Mouse (Mus musculus) heart, adult 2 months (tissue): ENCODE results near the gene Cish. TPM values are rescaled to one million over a fixed set of nuclear protein-coding genes. Genes with fewer than 3 reads are reported as not detected.

Experiments used
- DNase-seq, 2 experiments: peaks; one replicate each; pipeline ENCODE4 v3.0.0; 2021
- H3K27ac ChIP-seq: fragments of 200-600 bp; 2 replicates; pipeline ENCODE4 v1.8.1; 2022
- H3K27me3 ChIP-seq: fragments of 200-500 bp; 2 replicates; pipeline ENCODE4 v1.6.1; 2012; ENCODE audit warnings: mild to moderate bottlenecking, low read length, inconsistent platforms, mixed read lengths; ENCODE audit not compliant: control insufficient read depth, insufficient read depth
- H3K36me3 ChIP-seq: fragments of 200-500 bp; 2 replicates; pipeline ENCODE4 v1.6.1; 2012; ENCODE audit warnings: low read length, inconsistent platforms; ENCODE audit not compliant: control insufficient read depth, insufficient read depth
- H3K4me1 ChIP-seq: fragments of 200-500 bp; 2 replicates; pipeline ENCODE4 v1.6.1; 2011; ENCODE audit warnings: low read length; ENCODE audit not compliant: control insufficient read depth, insufficient read depth
- H3K4me3 ChIP-seq: fragments of 200-600 bp; 2 replicates; pipeline ENCODE4 v1.8.1; 2022
- H3K79me2 ChIP-seq: fragments of 200-500 bp; replicated peaks from 2 replicates; pipeline ENCODE4 v1.6.1; 2012; ENCODE audit warnings: mild to moderate bottlenecking, inconsistent platforms, low read length, moderate library complexity, mixed read lengths; ENCODE audit not compliant: control insufficient read depth, insufficient read depth
- H3K9ac ChIP-seq: fragments of 200-500 bp; 2 replicates; pipeline ENCODE4 v1.6.1; 2012; ENCODE audit warnings: low read depth, mild to moderate bottlenecking, control low read depth, inconsistent platforms, low read length, mixed read lengths
- CTCF ChIP-seq: fragments of 200-600 bp; IDR thresholded peaks from 2 replicates; pipeline ENCODE4 v1.8.1; 2022; ENCODE audit warnings: antibody characterized with exemption, mild to moderate bottlenecking, moderate library complexity
- EP300 ChIP-seq: fragments of 200-500 bp; IDR thresholded peaks from 2 replicates; pipeline ENCODE4 v1.6.1; 2011; ENCODE audit warnings: low read depth, low read length, control low read depth; ENCODE audit not compliant: insufficient read depth
- POLR2A ChIP-seq: fragments of 200-500 bp; IDR thresholded peaks from 2 replicates; pipeline ENCODE4 v1.6.1; 2011; ENCODE audit warnings: mild to moderate bottlenecking, low read depth, low read length, control low read depth; ENCODE audit not compliant: insufficient read depth
- WGBS: fragments of 180-500 bp; shearing (Covaris S2); methylation state at CpG from one replicate; pipeline ENCODE4 v1.1.7; 2018; 5-methylcytosine and 5-hydroxymethylcytosine counted together
- intact Hi-C: fragments of 180-260 bp; cut with DNase I; formaldehyde crosslinking; loops from one replicate; pipeline ENCODE4 v1.15.1; 2025
- polyA plus RNA-seq: library from polyadenylated mRNA; depleted of rRNA; stranded (reverse); fragments of >200 nt; gene quantifications from 2 replicates; pipeline ENCODE4 v1.2.3, GENCODE M21; 2012; rRNA removed
- total RNA-seq, 2 experiments: library from RNA; stranded (reverse); gene quantifications; 2 replicates each; pipeline ENCODE4 v1.2.3; 2021

Gene Cish
- total and polyA plus RNA-seq, 3 experiments: 118 to 167 (median 151) TPM

DNA sequence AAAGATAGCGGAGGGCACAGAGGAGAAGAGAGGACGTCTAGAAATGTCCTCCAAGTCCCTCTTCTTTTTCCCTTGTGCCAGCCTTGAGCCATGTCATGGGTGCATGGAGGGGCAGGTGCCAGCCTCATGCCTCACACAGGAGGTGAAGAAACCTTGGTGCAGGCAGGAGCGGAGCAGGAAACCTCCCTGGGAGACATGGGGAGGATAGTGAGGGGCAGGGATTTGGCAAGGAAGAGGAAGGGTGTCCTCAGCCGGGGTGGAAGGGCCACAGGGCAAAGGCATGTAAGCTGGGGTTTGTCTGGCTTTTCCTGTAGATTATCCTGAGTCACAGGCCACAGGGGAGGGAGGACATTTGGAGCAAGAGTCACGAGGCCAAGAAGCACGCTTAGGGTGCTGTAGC, 48.2 kb downstream of the Cish start:
- Histone ChIP-seq H3K4me1 (peaks cover 4% of the 10 kb centered on the region; the same call in 1 of the 2 replicates), H3K9ac (no peak overlapping the region), H3K27ac (peak overlapping the region; percentile 51; the same call in 1 of the 2 replicates), H3K36me3 (no peaks in the 10 kb centered on the region), H3K79me2 (no peaks in the 10 kb centered on the region), H3K4me3 (no peak overlapping the region), H3K27me3 (no peaks in the 10 kb centered on the region)
- DNase-seq: no peak
- TF ChIP-seq EP300 (no peak), POLR2A (no peak), CTCF (no peak)
- intact Hi-C loops: no loop called here
- 46% methylated on average over 6 of the region's 6 CpGs for WGBS

- H3K36me3 ChIP-seq: no peaks in the 10 kb centered on the region
- no peak overlapping the region for H3K9ac ChIP-seq
- no peak overlapping the region for H3K27ac ChIP-seq
- intact Hi-C loops: no loop called here
- WGBS: 67% methylated on average over 8 of the region's 8 CpGs
- H3K27me3 ChIP-seq: no peaks in the 10 kb centered on the region
- TF ChIP-seq CTCF (no peak), EP300 (no peak), POLR2A (no peak)
- H3K4me3 ChIP-seq: no peak overlapping the region
- DNase-seq: no peak
- H3K4me1 ChIP-seq: peaks cover 3% of the 10 kb centered on the region; the same call in 1 of the 2 replicates
- no peaks in the 10 kb centered on the region for H3K79me2 ChIP-seq
These were observed 50.3 kb downstream of the Cish start for GRCm38 (mm10) chr9:107346081-107346480.

DNA sequence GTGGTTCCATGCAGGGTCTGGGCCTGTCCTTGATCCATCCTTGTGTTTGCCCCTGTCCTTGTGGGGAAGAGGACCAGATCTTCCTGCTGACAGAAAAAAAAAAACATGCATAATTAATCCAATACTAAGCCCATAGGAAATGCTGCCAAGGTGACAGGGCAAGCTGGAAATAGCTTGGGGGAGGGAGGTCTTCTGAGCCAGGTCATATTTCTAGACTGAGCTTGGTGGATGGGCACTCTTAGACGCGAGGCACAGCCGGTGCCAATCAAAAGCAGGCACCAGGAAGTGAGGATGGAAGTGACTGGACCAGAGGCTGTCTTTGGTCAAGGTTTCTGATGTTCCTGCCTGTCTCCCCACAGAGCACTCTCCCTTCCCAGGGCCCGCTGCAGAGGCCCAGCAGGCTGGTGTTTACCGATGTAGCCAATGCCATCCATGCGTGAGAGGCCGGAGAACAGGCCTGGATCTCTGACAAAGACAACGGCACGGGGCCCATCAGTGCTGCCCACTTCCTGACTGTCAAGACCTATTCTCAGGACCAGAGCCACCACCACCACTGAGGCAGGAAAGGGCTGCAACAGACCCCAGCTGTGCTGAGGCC, 51.9 kb downstream of the Cish start:
- Histone ChIP-seq H3K4me1 (peaks cover 3% of the 10 kb centered on the region; the same call in 1 of the 2 replicates), H3K27me3 (no peaks in the 10 kb centered on the region), H3K36me3 (no peaks in the 10 kb centered on the region), H3K27ac (peak overlapping the region; percentile 31), H3K4me3 (no peak overlapping the region), H3K9ac (no peak overlapping the region; the same call in 1 of the 2 replicates), H3K79me2 (no peaks in the 10 kb centered on the region)
- TF ChIP-seq POLR2A (no peak), CTCF (no peak), EP300 (no peak)
- DNase-seq: peak in 1 of 2 experiments; percentile 33
- intact Hi-C loops: no loop called here
- WGBS: 52% methylated on average over 9 of the region's 9 CpGs

GRCm38 (mm10) chr9:107349321-107349720, 53.5 kb downstream of the Cish start:
- H3K79me2 ChIP-seq: no peaks in the 10 kb centered on the region
- intact Hi-C loops: no loop called here
- TF ChIP-seq CTCF (no peak), POLR2A (no peak), EP300 (no peak)
- H3K36me3 ChIP-seq: no peaks in the 10 kb centered on the region
- peaks cover 3% of the 10 kb centered on the region; the same call in 1 of the 2 replicates for H3K4me1 ChIP-seq
- H3K27ac ChIP-seq: no peak overlapping the region
- DNase-seq: no peak
- WGBS: 51% methylated on average over 7 of the region's 7 CpGs
- no peak overlapping the region for H3K4me3 ChIP-seq
- no peaks in the 10 kb centered on the region for H3K27me3 ChIP-seq
- H3K9ac ChIP-seq: no peak overlapping the region

Other genes starting within 250 kb of the Cish start
- 1 to 10 TPM; 6.6 to 9.0 TPM for gene Dock3, start 64.1 kb upstream of the Cish start, total RNA-seq
- gene Dock3, start 64.1 kb upstream of the Cish start, polyA plus RNA-seq: 0.26 and 1.0 TPM in 2 replicates
- gene Mapkapk3, start 6.1 kb upstream of the Cish start, total RNA-seq: 10 to 100 TPM; 29.0 to 36.0 TPM
- gene Mapkapk3, start 6.1 kb upstream of the Cish start, polyA plus RNA-seq: 26.1 and 40.8 TPM in 2 replicates
- 10 to 100 TPM; 21.2 to 21.4 TPM for gene Hemk1, start 42.3 kb downstream of the Cish start, total RNA-seq
- 30.3 and 37.0 TPM in 2 replicates for gene Hemk1, start 42.3 kb downstream of the Cish start, polyA plus RNA-seq
- 1 to 10 TPM; 5.2 to 6.5 TPM for gene 6430571L13Rik, start 44.6 kb downstream of the Cish start, total RNA-seq
- 4.1 and 5.0 TPM in 2 replicates for gene 6430571L13Rik, start 44.6 kb downstream of the Cish start, polyA plus RNA-seq
- 10 to 100 TPM; 12.9 to 14.1 TPM for gene Cacna2d2, start 103.6 kb downstream of the Cish start, total RNA-seq
- 10.5 and 13.3 TPM in 2 replicates for gene Cacna2d2, start 103.6 kb downstream of the Cish start, polyA plus RNA-seq
- 10 to 100 TPM; 20.3 to 22.9 TPM for gene Tmem115, start 237.9 kb downstream of the Cish start, total RNA-seq
- gene Tmem115, start 237.9 kb downstream of the Cish start, polyA plus RNA-seq: 25.9 and 28.3 TPM in 2 replicates
- 1 to 10 TPM; 3.2 to 4.3 TPM for gene Cyb561d2, start 246.2 kb downstream of the Cish start, total RNA-seq
- gene Cyb561d2, start 246.2 kb downstream of the Cish start, polyA plus RNA-seq: 10.6 and 11.0 TPM in 2 replicates
- gene Nprl2, start 246.2 kb downstream of the Cish start, total RNA-seq: 10 to 100 TPM; 17.2 to 22.1 TPM
- 33.6 and 40.9 TPM in 2 replicates for gene Nprl2, start 246.2 kb downstream of the Cish start, polyA plus RNA-seq